Mouse (Mus musculus) right cerebral cortex, postnatal 36 days (tissue): ENCODE measurements around the gene Gm3336.

Source experiments
- DNase-seq, 2 experiments: peaks; one replicate each; pipeline ENCODE4 v3.0.0; 2022; ENCODE audit warnings: low spot score in 2 of 2, mixed read lengths in 1 of 2

Gm3336 gene

GRCm38 (mm10) chr8:70763354-70763753 is 45.0 kb downstream of the Gm3336 start:
- no peak for DNase-seq

GRCm38 (mm10) chr8:70764026-70764425 is 45.7 kb downstream of the Gm3336 start:
- no peak for DNase-seq

- no peak for DNase-seq
Observed at GRCm38 (mm10) chr8:70764676-70765075, 46.3 kb downstream of the Gm3336 start.

- DNase-seq = no peak
Observed at GRCm38 (mm10) chr8:70765329-70765728, 47.0 kb downstream of the Gm3336 start.

- no peak for DNase-seq
Observed at GRCm38 (mm10) chr8:70765838-70766570, 47.7 kb downstream of the Gm3336 start.

- no peak for DNase-seq
Observed at GRCm38 (mm10) chr8:70766571-70767440, 48.5 kb downstream of the Gm3336 start.

GRCm38 (mm10) chr8:70767503-70767902 is 49.2 kb downstream of the Gm3336 start:
- no peak for DNase-seq

GRCm38 (mm10) chr8:70768231-70768776 is 50.0 kb downstream of the Gm3336 start:
- DNase-seq = no peak

GRCm38 (mm10) chr8:70768956-70769355 is 50.6 kb downstream of the Gm3336 start:
- DNase-seq = no peak

- DNase-seq = peak; percentile 90 to 91
Observed at GRCm38 (mm10) chr8:70769359-70769758, 51.0 kb downstream of the Gm3336 start.

- DNase-seq = no peak
Observed at GRCm38 (mm10) chr8:70769858-70770257, 51.5 kb downstream of the Gm3336 start.

GRCm38 (mm10) chr8:70770748-70771147 is 52.4 kb downstream of the Gm3336 start:
- DNase-seq = no peak

- DNase-seq = no peak
Observed at GRCm38 (mm10) chr8:70771217-70771616, 52.9 kb downstream of the Gm3336 start.

- DNase-seq = no peak
Observed at GRCm38 (mm10) chr8:70772075-70772474, 53.7 kb downstream of the Gm3336 start.
